17 mouse cellular contexts compared by ENCODE assay signal in the genomic region with DNA sequence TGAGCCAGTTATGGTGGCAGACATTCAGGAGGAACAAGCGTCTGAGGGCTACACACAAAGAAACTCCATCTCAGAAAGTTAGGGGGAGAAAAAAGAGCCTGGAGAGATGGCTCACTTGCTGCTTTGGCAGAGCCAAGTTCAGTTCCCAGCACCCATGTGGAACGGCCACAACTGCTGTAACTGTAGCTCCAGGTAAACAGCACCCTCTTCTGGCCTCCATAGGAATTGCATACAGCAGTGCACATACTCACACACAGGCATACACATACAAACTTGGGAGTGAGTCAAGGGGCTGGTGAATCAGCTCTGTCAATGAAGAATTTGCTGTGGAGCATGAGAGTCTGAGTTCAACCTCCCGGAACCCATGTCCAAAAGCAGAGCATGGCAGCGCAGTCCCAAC. TPM values are rescaled to one million over a fixed set of nuclear protein-coding genes. Genes with fewer than 3 reads are reported as not detected.
DNase-seq lines count a peak whose midpoint lies in the region; ATAC-seq and TF ChIP-seq lines count a peak whose summit lies in the region.
"Had no signal": no experiment of that assay in that cellular context is flagged by ENCODE, and none has a peak within 500 bp of the region (broad histone marks: within the 10 kb centered on the region; RNA-seq: fewer than 3 reads in every experiment).

No protein-coding gene starts in this region.

- peaks cover 62% of the 10 kb centered on the region for H3K36me3 ChIP-seq in hindbrain, postnatal 0 days (ENCODE audit: insufficient read depth, low read length)
- H3K36me3 ChIP-seq in hindbrain, embryonic 12.5 days: peaks cover 81% of the 10 kb centered on the region
- peaks cover 60% of the 10 kb centered on the region for H3K36me3 ChIP-seq in lung, postnatal 0 days (ENCODE audit: insufficient read depth, low read length)
- H3K36me3 ChIP-seq in MEL (ENCODE audit: control insufficient read depth in 1 of 2, insufficient read depth in 2 of 2, low read length in 2 of 2): peaks cover 0 to 11% of the 10 kb centered on the region in 2 experiments; a peak in 3 of 4 replicates
- peaks cover 57% of the 10 kb centered on the region for H3K36me3 ChIP-seq in stomach, postnatal 0 days (ENCODE audit: control insufficient read depth, insufficient read depth, low read length)

- H3K79me2 ChIP-seq in MEL (ENCODE audit: control insufficient read depth, insufficient read depth, low read length, poor library complexity): peaks cover 15% of the 10 kb centered on the region

- 0 out of 2 replicates have a peak, but pooled peaks cover 10% of the 10 kb centered on the region for H3K4me1 ChIP-seq in hindbrain, postnatal 0 days (ENCODE audit: insufficient read depth, low read length)
- H3K4me1 ChIP-seq in hindbrain, embryonic 12.5 days: peaks cover 17% of the 10 kb centered on the region
- H3K4me1 ChIP-seq in lung, postnatal 0 days (ENCODE audit: insufficient read depth, low read depth, low read length): peaks cover 4% of the 10 kb centered on the region; the same call in 1 of the 2 replicates
- H3K4me1 ChIP-seq in MEL (ENCODE audit: control insufficient read depth in 1 of 2, insufficient read depth in 2 of 2, low read length in 2 of 2): peaks cover 0 to 8% of the 10 kb centered on the region in 2 experiments
- no peaks in the 10 kb centered on the region for H3K4me1 ChIP-seq in stomach, postnatal 0 days (replicated peaks; ENCODE audit: control insufficient read depth, insufficient read depth)

- no peak overlapping the region for H3K4me3 ChIP-seq in hindbrain, postnatal 0 days (ENCODE audit: low read length)
- H3K4me3 ChIP-seq in hindbrain, embryonic 12.5 days: no peak overlapping the region
- no peak overlapping the region for H3K4me3 ChIP-seq in lung, postnatal 0 days (ENCODE audit: low read depth, low read length)
- H3K4me3 ChIP-seq in MEL (ENCODE audit: control insufficient read depth in 1 of 2, insufficient read depth in 1 of 2, low read depth in 2 of 2, low read length in 2 of 2): no peak overlapping the region
- H3K4me3 ChIP-seq in stomach, postnatal 0 days (ENCODE audit: low read depth, low read length): no peak overlapping the region
- H3K4me3 ChIP-seq: embryonic facial prominence, embryonic 12.5 days; forebrain, embryonic 10.5 days; heart, embryonic 15.5 days; hindbrain, embryonic 15.5 days; limb, embryonic 13.5 days had no signal

- no peak for ATAC-seq in hindbrain, postnatal 0 days
- no peak for ATAC-seq in hindbrain, embryonic 12.5 days (ENCODE audit: low FRiP score)
- ATAC-seq in lung, postnatal 0 days: no peak
- no peak for ATAC-seq in stomach, postnatal 0 days (ENCODE audit: low FRiP score, low TSS enrichment)

- H3K9ac ChIP-seq in hindbrain, postnatal 0 days (replicated peaks; ENCODE audit: low read length): no peak overlapping the region
- H3K9ac ChIP-seq in hindbrain, embryonic 12.5 days: no peak overlapping the region
- no peak overlapping the region for H3K9ac ChIP-seq in lung, postnatal 0 days (replicated peaks; ENCODE audit: low read depth)
- H3K9ac ChIP-seq in MEL (ENCODE audit: control insufficient read depth, low read depth, low read length, poor library complexity, severe bottlenecking): no peak overlapping the region
- H3K9ac ChIP-seq in stomach, postnatal 0 days (ENCODE audit: low read length): no peak overlapping the region
- H3K9ac ChIP-seq: embryonic facial prominence, embryonic 12.5 days; heart, embryonic 15.5 days; hindbrain, embryonic 15.5 days; limb, embryonic 13.5 days had no signal

- no peak for DNase-seq in hindbrain, postnatal 0 days (ENCODE audit: low spot score)
- no peak for DNase-seq in lung, postnatal 0 days (ENCODE audit: low spot score)
- no peak for DNase-seq in lung, postnatal 25 days (ENCODE audit: low spot score)
- DNase-seq in MEL (ENCODE audit: low read depth, low spot score): peak; percentile 41
- no peak for DNase-seq in stomach, postnatal 0 days (ENCODE audit: low spot score)
- DNase-seq in gastrocnemius, adult 18-20 months (ENCODE audit: low spot score): no peak
- DNase-seq: cerebellum, postnatal 25 days; gastrocnemius, postnatal 14 days; kidney, postnatal 10 days; thymus, postnatal 14 days had no signal

- TF ChIP-seq POLR2A in MEL (IDR thresholded peaks at IDR 0.05; ENCODE audit: control insufficient read depth in 1 of 2, insufficient read depth in 1 of 2, low read depth in 1 of 2, low read length in 2 of 2, poor library complexity in 1 of 2): no peak

- 98% methylated on average over 4 of the region's 4 CpGs for WGBS in hindbrain, postnatal 0 days
- 96% methylated on average over 4 of the region's 4 CpGs for WGBS in hindbrain, embryonic 12.5 days
- over 99% methylated on average over 4 of the region's 4 CpGs for WGBS in lung, postnatal 0 days
- over 99% methylated on average over 4 of the region's 4 CpGs for WGBS in stomach, postnatal 0 days

- TF ChIP-seq EP300 in lung, postnatal 0 days (IDR thresholded peaks at IDR 0.05): no peak
- no peak for TF ChIP-seq EP300 in MEL (IDR thresholded peaks at IDR 0.05; ENCODE audit: low read depth in 1 of 2, low read length in 2 of 2)
- no peak for TF ChIP-seq EP300 in stomach, postnatal 0 days (optimal IDR thresholded peaks at IDR 0.05)

- TF ChIP-seq RAD21 in MEL (IDR thresholded peaks at IDR 0.05; ENCODE audit: low read depth, low read length): peak; percentile 11

- no peaks in the 10 kb centered on the region for H3K9me3 ChIP-seq in hindbrain, postnatal 0 days (ENCODE audit: low read length)
- peaks cover 7% of the 10 kb centered on the region for H3K9me3 ChIP-seq in hindbrain, embryonic 12.5 days (replicated peaks)
- H3K9me3 ChIP-seq in lung, postnatal 0 days (ENCODE audit: low read length): peaks cover 4% of the 10 kb centered on the region; the same call in 1 of the 2 replicates
- no peaks in the 10 kb centered on the region for H3K9me3 ChIP-seq in MEL (replicated peaks; ENCODE audit: insufficient read depth, low read length)
- no peaks in the 10 kb centered on the region; the same call in 1 of the 2 replicates for H3K9me3 ChIP-seq in stomach, postnatal 0 days (ENCODE audit: control insufficient read depth, low read length)
- H3K9me3 ChIP-seq: hindbrain, embryonic 15.5 days had no signal

- H3K4me2 ChIP-seq in hindbrain, postnatal 0 days (ENCODE audit: low read depth, low read length): no peak overlapping the region
- no peak overlapping the region for H3K4me2 ChIP-seq in hindbrain, embryonic 12.5 days (replicated peaks)
- no peak overlapping the region for H3K4me2 ChIP-seq in lung, postnatal 0 days (replicated peaks; ENCODE audit: low read depth, low read length)
- H3K4me2 ChIP-seq in stomach, postnatal 0 days (replicated peaks; ENCODE audit: low read depth): no peak overlapping the region
- H3K4me2 ChIP-seq: embryonic facial prominence, embryonic 12.5 days; heart, embryonic 15.5 days; hindbrain, embryonic 15.5 days; limb, embryonic 13.5 days had no signal

- peak; percentile 59 for TF ChIP-seq CTCF in hindbrain, postnatal 0 days (IDR thresholded peaks at IDR 0.05; ENCODE audit: low read depth)
- TF ChIP-seq CTCF in lung, postnatal 0 days (IDR thresholded peaks at IDR 0.05): peak; percentile 56
- peak; percentile 35 to 71 (median 53); a peak in 5 of 6 replicates for TF ChIP-seq CTCF in MEL (IDR thresholded peaks at IDR 0.05 in 2 of 3, conservative IDR thresholded peaks at IDR 0.05 in 1 of 3; ENCODE audit: control insufficient read depth in 1 of 3, insufficient read depth in 1 of 3, low read depth in 2 of 3, low read length in 3 of 3, poor library complexity in 1 of 3, severe bottlenecking in 1 of 3)
- TF ChIP-seq CTCF in stomach, postnatal 0 days (IDR thresholded peaks at IDR 0.05; ENCODE audit: low read depth): peak; percentile 50

- no peak overlapping the region for H3K27ac ChIP-seq in hindbrain, postnatal 0 days
- no peak overlapping the region for H3K27ac ChIP-seq in hindbrain, embryonic 12.5 days
- H3K27ac ChIP-seq in lung, postnatal 0 days (ENCODE audit: low read length): no peak overlapping the region
- H3K27ac ChIP-seq in MEL (ENCODE audit: control insufficient read depth, low read depth, low read length): no peak overlapping the region
- H3K27ac ChIP-seq in stomach, postnatal 0 days (replicated peaks): no peak overlapping the region
- H3K27ac ChIP-seq: embryonic facial prominence, embryonic 12.5 days; forebrain, embryonic 10.5 days; heart, embryonic 15.5 days; hindbrain, embryonic 15.5 days; limb, embryonic 13.5 days; macrophage had no signal

- H3K27me3 ChIP-seq in hindbrain, postnatal 0 days (ENCODE audit: insufficient read depth, low read length): no peaks in the 10 kb centered on the region
- H3K27me3 ChIP-seq in hindbrain, embryonic 12.5 days: 0 out of 2 replicates have a peak, but pooled peaks cover 3% of the 10 kb centered on the region
- no peaks in the 10 kb centered on the region for H3K27me3 ChIP-seq in lung, postnatal 0 days (replicated peaks; ENCODE audit: insufficient read depth, low read length)
- H3K27me3 ChIP-seq in MEL (ENCODE audit: control insufficient read depth in 1 of 2, insufficient read depth in 2 of 2, low read length in 2 of 2): no peaks in the 10 kb centered on the region
- H3K27me3 ChIP-seq in stomach, postnatal 0 days (ENCODE audit: control insufficient read depth, insufficient read depth, low read length): no peaks in the 10 kb centered on the region
- H3K27me3 ChIP-seq: embryonic facial prominence, embryonic 12.5 days; heart, embryonic 15.5 days; hindbrain, embryonic 15.5 days; limb, embryonic 13.5 days had no signal

RNA-seq across cellular contexts. Expression of gene Zfp335, which starts 5.5 kb away (rescaled TPM):
- 26.5 and 28.3 TPM in 2 replicates for total RNA-seq in hindbrain, postnatal 0 days (2014; rRNA removed)
- polyA plus RNA-seq in hindbrain, postnatal 0 days (2015; fragmentation: Nextera tagmentation; extraction: Ambion mirVana): 9.0 and 9.2 TPM in 2 replicates
- 17.3 and 18.2 TPM in 2 replicates for polyA plus RNA-seq in hindbrain, embryonic 12.5 days (2016; fragmentation: Nextera tagmentation; extraction: Ambion mirVana)
- polyA plus RNA-seq in lung, postnatal 0 days (2015; fragmentation: Nextera tagmentation; extraction: Ambion mirVana): 5.0 and 5.2 TPM in 2 replicates
- total RNA-seq in MEL (2012; rRNA removed): 12.3 and 12.6 TPM in 2 replicates
- 10 to 100 TPM in 1 of 2 experiments, not detected in 1; 24.1 TPM for polyA plus RNA-seq in MEL (2012; ENCODE audit: insufficient read depth in 1 of 2, insufficient read length in 2 of 2, low read depth in 1 of 2, low replicate concordance in 2 of 2, missing spikeins in 1 of 2)
- 3.7 and 4.3 TPM in 2 replicates for polyA plus RNA-seq in stomach, postnatal 0 days (2015; fragmentation: Nextera tagmentation; extraction: Ambion mirVana)
- total RNA-seq in gastrocnemius, adult 18-20 months (2021): 1 to 10 TPM; 7.4 to 8.4 TPM

RNA-seq across cellular contexts. Expression of gene Pcif1, which starts 27.0 kb away (rescaled TPM):
- 76.7 and 83.7 TPM in 2 replicates for total RNA-seq in hindbrain, postnatal 0 days (2014; rRNA removed)
- polyA plus RNA-seq in hindbrain, postnatal 0 days (2015; fragmentation: Nextera tagmentation; extraction: Ambion mirVana): 107 and 108 TPM in 2 replicates
- 85.2 and 87.6 TPM in 2 replicates for polyA plus RNA-seq in hindbrain, embryonic 12.5 days (2016; fragmentation: Nextera tagmentation; extraction: Ambion mirVana)
- polyA plus RNA-seq in lung, postnatal 0 days (2015; fragmentation: Nextera tagmentation; extraction: Ambion mirVana): 60.9 and 71.3 TPM in 2 replicates
- 46.8 and 47.6 TPM in 2 replicates for total RNA-seq in MEL (2012; rRNA removed)
- polyA plus RNA-seq in MEL (2012; ENCODE audit: insufficient read depth in 1 of 2, insufficient read length in 2 of 2, low read depth in 1 of 2, low replicate concordance in 2 of 2, missing spikeins in 1 of 2): 100 to 1,000 TPM in 1 of 2 experiments, not detected in 1; 118 TPM
- 49.2 and 51.4 TPM in 2 replicates for polyA plus RNA-seq in stomach, postnatal 0 days (2015; fragmentation: Nextera tagmentation; extraction: Ambion mirVana)
- 10 to 100 TPM; 26.3 to 28.6 TPM for total RNA-seq in gastrocnemius, adult 18-20 months (2021)

RNA-seq across cellular contexts. Expression of gene Mmp9, which starts 34.5 kb away (rescaled TPM):
- total RNA-seq in hindbrain, postnatal 0 days (2014; rRNA removed): 8.8 and 14.4 TPM in 2 replicates
- 6.7 and 7.1 TPM in 2 replicates for polyA plus RNA-seq in hindbrain, postnatal 0 days (2015; fragmentation: Nextera tagmentation; extraction: Ambion mirVana)
- polyA plus RNA-seq in hindbrain, embryonic 12.5 days (2016; fragmentation: Nextera tagmentation; extraction: Ambion mirVana): 5.7 and 7.2 TPM in 2 replicates
- 4.5 and 5.6 TPM in 2 replicates for polyA plus RNA-seq in lung, postnatal 0 days (2015; fragmentation: Nextera tagmentation; extraction: Ambion mirVana)
- total RNA-seq in MEL (2012; rRNA removed): 0.20 and 0.23 TPM in 2 replicates
- under 1 TPM in 1 of 2 experiments, not detected in 1; 0.19 TPM for polyA plus RNA-seq in MEL (2012; ENCODE audit: insufficient read depth in 1 of 2, insufficient read length in 2 of 2, low read depth in 1 of 2, low replicate concordance in 2 of 2, missing spikeins in 1 of 2)
- polyA plus RNA-seq in stomach, postnatal 0 days (2015; fragmentation: Nextera tagmentation; extraction: Ambion mirVana): 0.87 and 1.1 TPM in 2 replicates
- under 1 TPM; 0.43 to 0.85 TPM for total RNA-seq in gastrocnemius, adult 18-20 months (2021)

RNA-seq across cellular contexts. Expression of gene Pltp, which starts 48.6 kb away (rescaled TPM):
- total RNA-seq in hindbrain, postnatal 0 days (2014; rRNA removed): 76.2 and 88.7 TPM in 2 replicates
- polyA plus RNA-seq in hindbrain, postnatal 0 days (2015; fragmentation: Nextera tagmentation; extraction: Ambion mirVana): 99.6 and 117 TPM in 2 replicates
- polyA plus RNA-seq in hindbrain, embryonic 12.5 days (2016; fragmentation: Nextera tagmentation; extraction: Ambion mirVana): 77.3 and 78.5 TPM in 2 replicates
- polyA plus RNA-seq in lung, postnatal 0 days (2015; fragmentation: Nextera tagmentation; extraction: Ambion mirVana): 286 and 314 TPM in 2 replicates
- total RNA-seq in MEL (2012; rRNA removed): 5.2 and 6.8 TPM in 2 replicates
- polyA plus RNA-seq in MEL (2012; ENCODE audit: insufficient read depth in 1 of 2, insufficient read length in 2 of 2, low read depth in 1 of 2, low replicate concordance in 2 of 2, missing spikeins in 1 of 2): 10 to 100 TPM in 1 of 2 experiments, not detected in 1; 17.1 TPM
- 42.7 and 44.2 TPM in 2 replicates for polyA plus RNA-seq in stomach, postnatal 0 days (2015; fragmentation: Nextera tagmentation; extraction: Ambion mirVana)
- 10 to 100 TPM; 12.5 to 21.8 TPM for total RNA-seq in gastrocnemius, adult 18-20 months (2021)

RNA-seq across cellular contexts. Expression of gene Slc12a5, which starts 54.5 kb away (rescaled TPM):
- total RNA-seq in hindbrain, postnatal 0 days (2014; rRNA removed): 257 TPM in 2 replicates
- polyA plus RNA-seq in hindbrain, postnatal 0 days (2015; fragmentation: Nextera tagmentation; extraction: Ambion mirVana): 67.1 and 71.0 TPM in 2 replicates
- 12.7 and 16.1 TPM in 2 replicates for polyA plus RNA-seq in hindbrain, embryonic 12.5 days (2016; fragmentation: Nextera tagmentation; extraction: Ambion mirVana)
- polyA plus RNA-seq in lung, postnatal 0 days (2015; fragmentation: Nextera tagmentation; extraction: Ambion mirVana): 0.84 and 1.0 TPM in 2 replicates
- total RNA-seq in MEL (2012; rRNA removed): 0.36 and 0.50 TPM in 2 replicates
- 1 to 10 TPM in 1 of 2 experiments, not detected in 1; 1.3 TPM for polyA plus RNA-seq in MEL (2012; ENCODE audit: insufficient read depth in 1 of 2, insufficient read length in 2 of 2, low read depth in 1 of 2, low replicate concordance in 2 of 2, missing spikeins in 1 of 2)
- 0.12 and 0.21 TPM in 2 replicates for polyA plus RNA-seq in stomach, postnatal 0 days (2015; fragmentation: Nextera tagmentation; extraction: Ambion mirVana)
- under 1 TPM; 0.40 to 0.55 TPM for total RNA-seq in gastrocnemius, adult 18-20 months (2021)
- polyA plus RNA-seq: macrophage had no signal
